Mouse (Mus musculus): ENCODE data around the gene Pkd1l3.
A peak's percentile ranks its signal among the peaks of the same experiment; 100 is the strongest.

The Pkd1l3 gene

DNA sequence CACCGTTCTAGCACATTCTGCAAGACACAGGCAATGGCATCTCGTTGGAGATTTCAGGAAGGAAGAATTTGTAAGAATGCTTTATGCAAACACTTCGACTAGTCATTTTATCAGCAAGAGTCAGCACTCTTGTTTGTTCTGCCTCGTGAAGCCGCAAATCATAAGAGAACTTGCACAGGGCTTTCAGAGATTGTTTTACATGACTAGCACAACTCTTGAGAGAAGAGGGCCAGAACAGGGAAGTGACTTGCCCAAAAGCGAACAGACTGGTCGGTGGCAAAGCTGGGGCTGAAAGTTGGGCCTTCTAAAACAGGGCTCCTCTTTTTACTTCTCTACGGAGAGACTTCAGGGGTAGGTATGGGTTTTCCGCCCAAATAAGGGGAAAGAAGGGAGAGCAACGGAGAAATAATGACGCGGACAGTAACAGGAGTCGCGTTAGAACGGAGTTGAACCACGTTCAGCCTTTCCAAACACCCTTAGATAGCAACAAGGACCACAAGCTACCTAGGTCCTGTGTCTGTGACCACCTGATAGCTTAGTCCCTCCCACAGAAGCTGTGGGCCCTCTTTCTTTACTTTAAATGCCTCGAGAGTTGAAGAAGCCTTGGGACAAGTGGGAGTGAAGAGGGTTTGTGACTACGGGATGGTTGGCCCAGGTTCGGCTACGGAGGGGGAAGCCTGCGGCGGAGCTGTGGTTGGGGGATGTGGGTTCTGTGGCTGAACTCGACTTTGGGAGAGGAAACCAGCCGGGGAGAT is 90.4 kb downstream of the Pkd1l3 start:
- no peak for DNase-seq

DNA sequence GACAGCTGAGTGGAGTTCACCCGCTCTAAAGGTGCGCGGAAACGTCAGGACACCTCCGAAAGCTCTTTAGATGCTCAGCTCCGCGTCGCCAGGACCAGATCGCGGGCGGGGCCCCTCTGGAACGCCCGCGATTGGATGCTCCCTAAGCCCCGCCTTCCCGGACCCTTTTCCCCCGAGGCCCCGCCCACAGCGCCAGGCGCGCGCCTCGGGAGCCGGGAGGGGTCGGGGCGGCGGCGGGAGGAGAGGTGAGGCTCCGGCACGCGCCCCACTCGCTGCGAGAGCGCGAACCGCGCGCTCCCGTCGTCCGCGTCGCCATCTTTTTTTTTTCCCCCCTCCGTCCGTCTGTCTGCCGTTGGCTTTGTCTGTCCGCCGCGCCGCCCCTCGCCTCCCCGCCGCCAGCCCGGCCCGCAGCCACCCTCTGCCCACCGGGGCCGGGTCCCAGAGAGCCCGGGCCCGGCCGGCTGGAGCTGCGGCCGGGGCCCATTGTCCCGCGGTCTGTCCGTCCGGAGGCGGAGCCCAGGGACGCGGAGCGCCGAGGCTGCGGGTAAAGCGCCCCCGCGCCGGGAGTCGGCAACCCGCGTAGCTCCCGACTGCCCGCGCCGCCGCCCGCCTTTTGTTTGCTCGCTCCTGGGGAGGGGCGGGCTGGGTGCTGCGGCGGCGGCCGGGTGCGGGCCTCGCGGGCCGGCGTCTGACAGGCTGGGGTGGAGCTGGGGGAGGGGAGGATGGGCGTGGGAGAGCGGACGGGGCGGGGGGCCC is 91.2 kb downstream of the Pkd1l3 start, which contains the start of gene Zfp821:
Gene Zfp821 (plus strand): TSS at position 227 of the 756 bp plus-strand sequence.
- peak; percentile 94 to 97 for DNase-seq

DNA sequence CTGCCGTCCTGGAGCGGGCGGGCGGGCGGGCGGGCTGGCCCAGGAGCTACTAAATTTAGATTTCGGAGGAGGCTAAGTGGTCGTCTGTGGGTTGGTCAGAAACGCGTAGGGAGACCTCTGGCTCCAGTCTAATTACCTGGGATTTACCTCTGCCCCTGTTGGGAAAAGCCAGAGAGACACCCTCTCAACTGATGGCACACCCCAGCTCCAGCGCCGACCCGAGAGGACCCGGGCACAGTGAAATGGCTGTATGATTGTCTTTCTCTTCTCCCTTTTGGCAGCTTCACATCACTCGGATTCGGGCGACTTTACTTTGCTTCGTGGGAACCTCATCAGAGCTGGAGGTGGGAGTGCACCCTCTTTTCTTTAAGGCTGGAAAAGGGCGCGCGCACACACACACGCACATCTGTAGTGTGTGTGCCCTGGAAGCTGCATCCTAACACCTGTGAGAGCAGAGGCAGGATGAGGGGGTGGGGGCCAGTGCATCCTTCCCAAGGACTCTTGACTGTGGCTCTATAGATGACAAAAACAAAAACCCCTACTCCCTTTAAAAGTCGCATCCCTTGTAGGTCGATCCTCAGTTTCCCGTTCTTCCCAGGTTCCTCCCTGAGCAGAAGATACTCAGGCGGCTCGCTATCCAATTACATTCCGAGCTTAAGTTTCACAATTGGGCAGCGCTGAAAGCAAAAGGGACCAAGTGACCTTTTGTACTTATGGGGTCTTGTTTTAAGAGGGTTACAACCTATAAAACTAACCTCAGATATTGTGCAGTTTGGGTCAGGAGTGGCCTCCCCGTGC is 92.0 kb downstream of the Pkd1l3 start:
- DNase-seq: peak in 1 of 2 experiments; percentile 28

DNA sequence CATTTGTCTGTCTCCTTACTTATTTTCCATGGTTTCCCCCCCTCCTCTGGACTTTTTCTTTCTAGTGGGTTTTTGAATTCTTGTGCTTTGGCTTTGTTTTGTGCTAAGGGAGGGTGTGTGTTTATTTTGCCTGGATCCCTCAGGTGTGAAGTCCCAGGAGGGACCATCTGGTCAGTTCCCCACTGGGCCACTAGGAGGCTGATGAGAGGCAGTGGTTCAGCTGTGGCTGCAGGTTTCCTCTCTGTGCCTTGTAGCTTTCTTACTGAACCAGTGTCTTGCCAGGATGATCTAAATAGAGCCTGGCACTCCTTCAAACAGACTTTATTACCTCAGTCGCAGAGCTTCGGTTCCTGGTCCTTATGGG is 92.5 kb downstream of the Pkd1l3 start:
- peak; percentile 84 to 95 for DNase-seq

DNA sequence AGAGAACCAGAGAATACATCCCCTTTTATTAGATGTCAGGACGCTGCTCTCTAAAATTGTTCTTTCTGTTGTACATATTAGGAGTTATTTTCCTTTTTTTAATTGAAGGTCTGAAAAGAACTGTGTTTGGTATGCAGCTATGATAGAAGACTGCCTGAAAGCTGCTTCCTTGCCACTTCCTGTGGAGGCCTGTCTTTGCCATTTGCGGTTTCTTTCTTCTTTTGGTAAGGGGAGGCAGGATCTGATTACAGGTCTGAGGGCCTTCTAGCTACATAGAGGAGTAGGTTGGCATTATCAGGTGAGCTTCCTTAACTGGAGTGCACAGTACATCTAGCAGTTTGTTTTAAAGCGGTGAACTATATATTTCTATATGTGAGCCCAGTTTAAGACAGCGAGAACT is 93.6 kb downstream of the Pkd1l3 start:
- DNase-seq: no peak

DNA sequence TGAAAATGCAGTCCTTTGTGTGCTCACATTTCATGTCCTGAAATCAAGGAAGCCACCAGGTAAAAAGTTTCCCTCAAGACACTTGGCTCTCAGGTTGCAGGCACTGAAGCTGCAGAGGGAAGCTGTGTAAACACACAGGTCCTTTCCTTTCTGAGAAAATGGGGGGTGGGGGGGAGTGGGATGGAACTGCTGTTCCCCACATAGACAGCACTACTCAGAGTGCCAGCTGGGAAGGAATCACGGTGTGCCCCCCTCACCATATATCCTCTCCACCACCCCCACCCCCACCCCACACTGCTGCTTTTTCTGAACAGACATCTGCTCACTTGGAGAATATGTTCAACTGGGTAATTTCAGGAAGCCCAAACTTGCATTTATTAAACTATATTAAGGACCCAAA is 98.2 kb downstream of the Pkd1l3 start:
- DNase-seq: no peak

DNA sequence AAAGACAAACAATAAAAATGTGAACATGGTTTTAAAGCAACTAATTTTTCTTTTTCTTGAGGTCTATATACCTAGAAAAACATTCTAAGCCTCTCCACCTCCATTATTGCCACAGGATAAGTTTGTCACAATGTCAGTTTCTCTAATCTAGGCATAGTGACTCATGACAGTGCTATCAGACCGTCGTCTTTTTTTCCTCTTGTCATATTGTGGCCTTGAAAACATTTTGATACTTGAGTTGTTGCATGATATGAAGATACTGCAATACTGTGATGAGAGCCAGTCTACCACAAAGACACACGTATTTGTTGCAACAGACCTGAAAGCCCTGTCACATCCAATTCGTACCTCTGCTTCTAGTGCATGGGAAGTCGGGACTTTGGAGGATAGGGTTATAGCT is 100.6 kb downstream of the Pkd1l3 start:
- no peak for DNase-seq

Data from kidney, postnatal 36 days (tissue).